Mouse (Mus musculus) erythroblast, embryonic 14.5 days (primary cell): Measurements from ENCODE around the gene Uchl1. TPM values are rescaled to one million over a fixed set of nuclear protein-coding genes. Genes with fewer than 3 reads are reported as not detected.

Experiments
- H3K27me3 ChIP-seq: 2 replicates; pipeline ENCODE4 v1.6.1; 2012; ENCODE audit warnings: inconsistent platforms; ENCODE audit not compliant: control insufficient read depth
- H3K36me3 ChIP-seq: 2 replicates; pipeline ENCODE4 v1.6.1; 2012; ENCODE audit warnings: mild to moderate bottlenecking, inconsistent platforms; ENCODE audit not compliant: control insufficient read depth
- H3K4me1 ChIP-seq: 2 replicates; pipeline ENCODE4 v1.6.1; 2012; ENCODE audit warnings: inconsistent platforms; ENCODE audit not compliant: control insufficient read depth
- H3K4me3 ChIP-seq: replicated peaks from 2 replicates; pipeline ENCODE3; 2012; ENCODE audit warnings: moderate library complexity, mild to moderate bottlenecking, inconsistent platforms
- H3K9me3 ChIP-seq: 2 replicates; pipeline ENCODE4 v1.6.1; 2012; ENCODE audit warnings: low read length, inconsistent platforms, mixed read lengths; ENCODE audit not compliant: control insufficient read depth
- GATA1 ChIP-seq: IDR thresholded peaks from 2 replicates; pipeline ENCODE4 v1.6.1; 2012; ENCODE audit warnings: low read length, inconsistent platforms, mixed read lengths
- TAL1 ChIP-seq: IDR thresholded peaks from 3 replicates; pipeline ENCODE4 v1.6.1; 2012; ENCODE audit warnings: low read length, inconsistent platforms, mixed read lengths
- polyA plus RNA-seq: library from polyadenylated mRNA; stranded (reverse); fragments of >175 nt; gene quantifications from 2 replicates; pipeline ENCODE4 v1.2.3, GENCODE M21; 2012

The Uchl1 gene
- polyA plus RNA-seq: not detected in 2 replicates

DNA sequence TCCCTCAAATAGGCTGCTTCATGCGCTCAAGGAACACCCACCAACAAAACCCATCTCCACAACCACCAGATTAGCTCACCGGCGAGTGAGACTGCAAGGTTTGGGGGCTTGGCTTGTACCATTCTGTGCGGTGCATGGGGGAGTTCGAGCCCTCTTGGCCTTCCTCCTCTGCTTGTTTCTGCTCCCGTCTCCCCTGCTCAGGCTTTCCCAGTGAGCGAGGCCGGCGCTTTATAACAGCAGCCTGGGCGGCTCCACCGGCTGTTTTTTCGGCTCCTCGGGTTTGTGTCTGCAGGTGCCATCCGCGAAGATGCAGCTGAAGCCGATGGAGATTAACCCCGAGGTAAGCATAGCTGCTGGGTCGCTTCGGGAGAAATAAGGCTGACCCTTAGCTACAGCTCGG is at the start of gene Uchl1:
TSS of gene Uchl1 (plus strand) at position 109 of the 400 bp plus-strand sequence.
- Histone ChIP-seq H3K27me3 (peaks cover 39% of the 10 kb centered on the region), H3K4me3 (no peak within 1 kb of the TSS), H3K4me1 (peaks cover 2% of the 10 kb centered on the region; the same call in 1 of the 2 replicates), H3K9me3 (no peaks in the 10 kb centered on the region), H3K36me3 (no peaks in the 10 kb centered on the region)
- TF ChIP-seq TAL1 (no peak), GATA1 (no peak)

DNA sequence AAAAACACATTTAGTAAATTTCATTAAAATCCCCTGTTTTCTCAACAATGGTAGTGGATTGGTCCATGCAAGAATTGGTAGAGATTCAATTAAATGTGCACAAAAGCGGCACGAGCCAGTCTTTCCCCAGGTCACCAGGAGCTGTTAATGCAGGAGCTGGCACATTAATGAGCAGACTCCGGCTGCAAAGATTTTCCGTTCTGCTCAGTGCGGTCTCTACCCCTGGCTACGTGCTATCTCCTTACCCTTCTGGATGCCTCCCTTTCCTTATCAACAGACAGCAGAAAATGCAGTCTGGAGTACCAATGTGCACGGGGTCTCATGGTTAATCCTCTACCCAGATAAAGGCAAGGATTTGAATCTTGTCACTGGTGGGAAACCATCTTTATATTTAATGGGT is 48.1 kb upstream of the Uchl1 start:
- Histone ChIP-seq H3K4me3 (no peak overlapping the region), H3K36me3 (no peaks in the 10 kb centered on the region), H3K9me3 (peaks cover 3% of the 10 kb centered on the region), H3K4me1 (no peaks in the 10 kb centered on the region), H3K27me3 (no peaks in the 10 kb centered on the region)
- no peak for TF ChIP-seq GATA1
- no peak for TF ChIP-seq TAL1

DNA sequence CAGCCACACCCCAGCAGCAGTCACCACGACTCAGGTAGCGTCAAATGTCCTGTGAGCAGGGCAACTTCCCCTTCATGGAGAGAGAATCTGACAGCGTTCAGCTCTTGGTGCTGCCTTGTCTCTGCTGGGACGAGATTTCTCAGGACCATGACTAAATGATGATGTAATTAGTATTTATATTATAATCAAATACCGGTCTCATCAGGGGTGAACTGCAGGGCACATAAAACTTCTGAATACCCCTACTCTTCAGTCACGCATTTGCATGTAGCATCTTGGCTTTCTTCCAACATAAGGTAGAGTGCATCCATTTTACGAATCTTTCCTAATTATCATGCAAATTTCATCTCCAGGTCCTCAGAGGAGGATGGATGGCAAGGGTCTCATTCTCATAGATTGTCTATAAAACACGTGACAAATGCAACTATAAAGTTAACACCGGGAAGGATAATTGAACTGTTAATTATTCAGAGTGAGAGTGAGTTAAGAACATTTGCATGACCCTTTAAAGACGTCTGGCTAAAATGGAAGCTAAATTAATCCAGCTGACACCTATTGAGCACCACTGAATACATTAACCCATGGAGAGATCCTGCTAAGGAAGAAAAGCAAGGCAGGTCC is 40.3 kb upstream of the Uchl1 start:
- Histone ChIP-seq H3K4me3 (no peak overlapping the region), H3K9me3 (no peaks in the 10 kb centered on the region), H3K4me1 (no peaks in the 10 kb centered on the region), H3K27me3 (no peaks in the 10 kb centered on the region), H3K36me3 (no peaks in the 10 kb centered on the region)
- TF ChIP-seq GATA1 (no peak), TAL1 (no peak)

DNA sequence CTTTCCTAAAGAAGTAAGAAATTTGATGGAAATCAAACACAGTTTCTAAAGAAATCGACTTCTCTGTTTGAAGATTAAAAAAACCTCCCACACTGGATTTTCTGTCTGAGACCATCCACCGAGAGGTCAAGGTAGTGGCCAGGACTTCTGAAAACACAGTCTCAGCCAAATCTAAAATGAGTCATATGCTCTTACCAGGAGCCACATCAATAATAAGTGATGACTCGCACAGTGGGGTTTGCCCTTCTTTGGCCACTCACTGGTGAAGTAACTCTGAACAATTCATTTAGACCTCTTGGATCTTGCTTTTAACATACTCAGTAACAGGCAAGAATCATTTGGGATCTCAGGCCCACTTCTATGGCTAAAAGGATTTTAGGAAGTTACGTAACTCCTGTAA is 33.7 kb upstream of the Uchl1 start:
- Histone ChIP-seq H3K4me3 (no peak overlapping the region), H3K9me3 (peaks cover 3% of the 10 kb centered on the region; the same call in 1 of the 2 replicates), H3K36me3 (no peaks in the 10 kb centered on the region), H3K4me1 (no peaks in the 10 kb centered on the region), H3K27me3 (no peaks in the 10 kb centered on the region)
- TF ChIP-seq GATA1 (no peak), TAL1 (no peak)

DNA sequence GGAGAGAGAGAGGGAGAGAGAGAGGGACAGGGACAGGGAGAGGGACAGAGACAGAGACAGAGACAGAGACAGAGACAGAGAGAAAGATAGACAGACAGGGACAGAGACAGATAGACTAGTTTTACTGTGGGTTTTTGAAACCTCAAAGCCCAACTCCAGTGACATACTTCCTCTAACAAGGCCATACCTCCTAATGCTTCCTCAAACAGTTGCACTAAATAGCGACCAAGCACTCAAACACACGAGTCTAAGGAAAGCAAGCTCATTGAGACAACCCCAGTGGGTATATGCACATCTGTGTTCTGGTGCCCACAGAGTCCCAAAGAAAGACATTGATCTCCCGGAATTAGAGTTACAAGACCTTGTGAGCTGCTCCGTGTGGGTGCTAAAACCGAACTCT is 32.6 kb upstream of the Uchl1 start:
- Histone ChIP-seq H3K9me3 (peaks cover 3% of the 10 kb centered on the region; the same call in 1 of the 2 replicates), H3K27me3 (no peaks in the 10 kb centered on the region), H3K36me3 (no peaks in the 10 kb centered on the region), H3K4me3 (no peak overlapping the region), H3K4me1 (no peaks in the 10 kb centered on the region)
- TF ChIP-seq TAL1 (no peak), GATA1 (no peak)

DNA sequence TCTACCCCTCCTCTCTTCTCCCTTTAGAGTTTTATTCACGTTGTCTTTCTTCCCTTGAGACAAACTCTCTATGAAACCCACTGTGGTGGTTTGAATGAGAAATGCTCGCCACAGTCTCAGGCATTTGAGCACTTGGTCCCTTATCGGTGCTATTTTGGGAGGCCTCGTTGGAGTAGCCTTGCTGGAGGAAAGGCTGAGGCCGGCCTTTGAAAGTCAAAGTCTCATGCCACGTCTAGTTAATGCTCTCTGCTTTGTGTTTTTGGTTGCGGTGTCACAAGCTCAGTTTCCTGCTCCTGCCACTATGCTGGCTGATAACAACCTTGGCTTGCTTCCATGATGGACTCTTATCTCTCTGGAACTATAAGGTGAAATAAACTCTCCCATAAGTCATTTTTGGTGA is 28.4 kb upstream of the Uchl1 start:
- TF ChIP-seq GATA1 (no peak), TAL1 (no peak)

DNA sequence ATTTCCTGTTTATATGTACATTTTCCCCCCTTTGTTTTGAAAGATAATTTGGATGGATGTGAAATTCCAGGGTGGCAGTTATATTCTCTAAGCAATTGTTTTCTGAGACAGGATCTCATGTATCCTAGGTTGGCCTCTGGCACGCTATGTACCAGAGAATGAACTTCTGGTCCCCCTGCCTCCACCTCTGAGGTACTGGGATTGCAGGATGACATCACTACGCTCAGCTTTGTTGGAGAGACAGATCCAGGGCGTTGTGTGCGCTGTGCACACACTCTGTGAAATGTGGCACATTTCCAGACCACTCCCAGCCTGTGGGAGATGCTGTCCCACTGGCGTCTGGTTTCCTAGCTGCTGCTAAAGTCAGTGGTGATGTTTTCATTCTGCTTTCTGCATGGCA is 21.7 kb upstream of the Uchl1 start:
- Histone ChIP-seq H3K36me3 (no peaks in the 10 kb centered on the region), H3K4me3 (no peak overlapping the region), H3K27me3 (no peaks in the 10 kb centered on the region), H3K4me1 (no peaks in the 10 kb centered on the region), H3K9me3 (no peaks in the 10 kb centered on the region)
- TF ChIP-seq TAL1: no peak
- TF ChIP-seq GATA1: no peak

More for the DNA sequence above, 28.4 kb upstream of the Uchl1 start:
- H3K27me3 ChIP-seq: no peaks in the 10 kb centered on the region
- H3K4me3 ChIP-seq: no peak overlapping the region
- no peaks in the 10 kb centered on the region for H3K36me3 ChIP-seq
- no peaks in the 10 kb centered on the region for H3K4me1 ChIP-seq
- H3K9me3 ChIP-seq: no peaks in the 10 kb centered on the region

DNA sequence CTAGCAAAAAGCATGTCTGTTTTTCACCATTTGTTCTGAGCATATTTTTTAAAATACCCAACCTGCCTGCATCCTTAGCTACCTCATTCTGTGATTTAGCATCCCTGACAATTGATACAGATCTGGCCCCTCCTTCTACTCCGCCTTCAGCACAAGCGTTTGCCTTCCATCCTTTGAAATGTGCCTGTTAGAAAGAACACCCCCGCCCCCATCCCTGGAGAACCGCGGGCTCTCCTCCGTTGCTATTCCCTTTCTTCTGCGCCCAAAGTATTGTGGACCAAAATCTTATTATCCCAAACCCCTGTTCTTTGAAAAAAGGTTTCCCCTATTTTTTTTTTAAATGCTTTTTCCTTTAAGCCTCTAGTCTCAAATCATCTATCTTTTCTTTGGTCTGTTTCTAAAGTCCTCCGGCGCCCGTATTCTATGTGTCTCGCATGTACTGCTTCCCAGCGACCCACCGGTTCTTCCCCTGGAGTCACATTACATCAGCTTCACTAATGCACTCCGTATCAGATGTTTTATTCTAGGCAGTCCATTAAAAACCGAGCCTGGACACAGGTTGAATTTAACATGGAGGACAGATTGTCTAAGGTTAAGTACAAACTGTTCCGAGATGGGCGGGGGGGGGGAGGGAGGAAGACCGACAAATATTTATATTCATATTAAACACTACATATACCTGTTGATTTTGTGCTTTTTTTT is 551 bp upstream of the Uchl1 start:
- no peaks in the 10 kb centered on the region for H3K36me3 ChIP-seq
- H3K9me3 ChIP-seq: no peaks in the 10 kb centered on the region
- no peak overlapping the region for H3K4me3 ChIP-seq
- peaks cover 39% of the 10 kb centered on the region for H3K27me3 ChIP-seq
- TF ChIP-seq TAL1: no peak
- TF ChIP-seq GATA1: no peak
- H3K4me1 ChIP-seq: peaks cover 2% of the 10 kb centered on the region; the same call in 1 of the 2 replicates

DNA sequence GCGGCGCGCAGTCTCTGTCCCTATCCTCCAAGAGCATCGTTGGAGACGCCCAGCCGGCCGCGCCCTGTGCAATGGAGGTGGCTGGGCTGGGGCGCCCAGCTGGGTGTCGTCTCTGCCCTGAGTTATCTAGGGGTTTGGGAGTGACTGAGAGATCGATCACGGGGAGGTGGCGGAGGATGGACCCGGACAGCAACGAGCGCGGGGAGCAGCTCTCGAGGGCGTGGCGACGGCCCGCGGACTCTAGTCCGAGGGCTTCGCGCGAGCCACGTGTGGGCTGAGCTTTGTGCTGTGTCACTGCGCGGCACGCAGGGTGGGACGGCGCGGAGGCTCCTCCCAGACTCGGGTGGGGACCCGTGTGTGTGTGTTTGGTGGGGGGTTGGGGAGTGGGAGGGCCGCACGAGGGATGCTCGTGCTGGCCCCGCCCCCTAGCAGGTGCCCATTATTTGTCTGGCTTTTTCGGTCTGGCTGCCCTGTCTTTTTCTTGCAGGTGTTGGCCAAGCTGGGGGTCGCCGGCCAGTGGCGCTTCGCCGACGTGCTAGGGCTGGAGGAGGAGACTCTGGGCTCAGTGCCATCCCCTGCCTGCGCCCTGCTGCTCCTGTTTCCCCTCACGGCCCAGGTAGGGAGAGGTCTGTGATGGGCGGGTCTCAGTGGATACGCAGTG is 696 bp downstream of the Uchl1 start:
- H3K9me3 ChIP-seq: no peaks in the 10 kb centered on the region
- no peak overlapping the region for H3K4me3 ChIP-seq
- H3K4me1 ChIP-seq: peaks cover 2% of the 10 kb centered on the region; the same call in 1 of the 2 replicates

More for the DNA sequence above, 696 bp downstream of the Uchl1 start:
- Histone ChIP-seq H3K36me3 (no peaks in the 10 kb centered on the region), H3K27me3 (peaks cover 39% of the 10 kb centered on the region)
- TF ChIP-seq GATA1 (no peak), TAL1 (no peak)
